Mouse (Mus musculus) neural tube, embryonic 14.5 days (tissue): ENCODE results near the gene Fank1. TPM values are rescaled to one million over a fixed set of nuclear protein-coding genes. Genes with fewer than 3 reads are reported as not detected.

Source experiments
- ATAC-seq: fragments of 200-750 bp; cut with Nextera tagmentation; 2 replicates; pipeline ENCODE4 v1.8.0; 2017; ENCODE audit warnings: low read depth, mild to moderate bottlenecking, moderate TSS enrichment, moderate library complexity
- H3K27ac ChIP-seq: fragments of 300-500 bp; sonication (generic); 2 replicates; pipeline ENCODE4 v1.5.1; 2014; ENCODE audit warnings: low read depth, mild to moderate bottlenecking, control low read depth, low read length, moderate library complexity, mixed read lengths
- H3K27me3 ChIP-seq: fragments of 300-500 bp; sonication (generic); 2 replicates; pipeline ENCODE4 v1.6.1; 2014; ENCODE audit warnings: low read length; ENCODE audit not compliant: control insufficient read depth, insufficient read depth
- H3K36me3 ChIP-seq: fragments of 300-500 bp; sonication (generic); 2 replicates; pipeline ENCODE4 v1.6.1; 2014; ENCODE audit warnings: low read length, mixed read lengths; ENCODE audit not compliant: control insufficient read depth, insufficient read depth
- H3K4me1 ChIP-seq: fragments of 300-500 bp; sonication (generic); 2 replicates; pipeline ENCODE4 v1.6.1; 2014; ENCODE audit warnings: low read length; ENCODE audit not compliant: control insufficient read depth, insufficient read depth
- H3K4me2 ChIP-seq: fragments of 300-500 bp; sonication (generic); 2 replicates; pipeline ENCODE4 v1.6.1; 2014; ENCODE audit warnings: mild to moderate bottlenecking, low read depth, low read length, control low read depth
- H3K4me3 ChIP-seq: fragments of 300-500 bp; sonication (generic); 2 replicates; pipeline ENCODE4 v1.5.1; 2014; ENCODE audit warnings: low read depth, low read length, control low read depth, mixed read lengths
- H3K9ac ChIP-seq: fragments of 300-500 bp; sonication (generic); replicated peaks from 2 replicates; pipeline ENCODE4 v1.6.1; 2014; ENCODE audit warnings: low read depth, mild to moderate bottlenecking, control low read depth, low read length, mixed read lengths
- H3K9me3 ChIP-seq: fragments of 300-500 bp; sonication (generic); 2 replicates; pipeline ENCODE4 v1.6.1; 2016; ENCODE audit warnings: low read length; ENCODE audit not compliant: control insufficient read depth
- WGBS: fragments of 180-500 bp; shearing (Covaris S2); extraction: QIAGEN DNeasy Blood & Tissue Kit; methylation state at CpG from one replicate; pipeline ENCODE4 v1.1.7; 2014; 5-methylcytosine and 5-hydroxymethylcytosine counted together
- polyA plus RNA-seq: library from polyadenylated mRNA; unstranded; fragments of >200 nt; fragmentation: Nextera tagmentation; extraction: Ambion mirVana; gene quantifications from 2 replicates; pipeline ENCODE4 v1.2.1, GENCODE M21; 2014

The Fank1 gene
- polyA plus RNA-seq, 1 experiment from 2014 or later = 3.7 TPM

DNA sequence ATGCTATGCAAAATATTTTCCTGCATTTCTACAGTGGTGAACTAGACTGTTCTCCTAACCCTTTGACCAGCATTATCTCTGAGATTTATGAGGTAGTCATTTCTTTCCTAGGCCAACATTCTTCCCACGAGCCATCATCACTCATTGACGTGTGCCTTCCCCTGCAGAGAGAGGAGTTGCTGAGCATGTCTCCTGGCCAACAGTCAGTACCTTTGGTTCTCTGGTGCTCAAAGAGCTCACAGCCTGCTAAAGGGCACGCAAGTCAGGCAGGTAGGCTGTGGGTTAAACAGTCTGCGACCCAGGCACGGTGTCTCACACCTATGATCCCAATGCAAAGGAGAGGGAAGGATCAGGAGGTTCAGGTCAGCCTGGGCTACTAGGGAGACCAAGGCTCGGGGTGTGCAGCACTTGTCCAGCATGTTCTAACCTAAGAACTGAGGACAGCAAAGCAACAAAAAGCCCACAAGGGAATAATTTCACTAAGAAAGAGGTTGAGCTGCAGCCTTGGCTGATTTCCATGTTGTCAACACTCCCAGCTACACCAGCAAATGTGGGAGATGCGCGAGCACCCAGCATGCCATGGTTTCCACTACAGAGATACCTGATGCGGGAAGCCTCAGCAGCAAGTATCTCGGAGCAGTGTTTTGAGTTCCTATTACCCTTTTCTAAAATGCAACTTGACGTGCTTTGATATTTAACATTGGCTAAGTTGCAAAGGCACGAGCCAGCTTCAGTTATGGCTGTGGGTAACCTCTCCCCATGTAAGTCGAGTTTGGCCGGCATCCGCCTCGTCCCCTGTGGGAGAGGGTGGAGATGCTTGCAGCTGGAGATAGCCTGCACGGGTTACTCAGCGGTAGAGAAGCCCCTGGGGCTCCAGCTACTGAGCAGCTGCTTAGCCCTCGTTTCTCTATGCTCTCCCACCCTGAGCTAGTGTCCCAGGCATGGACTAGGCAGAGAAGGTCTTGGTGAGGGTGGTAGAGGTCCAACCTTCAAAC lies 112.6 kb downstream of the Fank1 start:
- Histone ChIP-seq H3K27ac (no peak overlapping the region), H3K9ac (no peak overlapping the region), H3K9me3 (no peaks in the 10 kb centered on the region), H3K27me3 (no peaks in the 10 kb centered on the region), H3K4me1 (no peaks in the 10 kb centered on the region), H3K36me3 (no peaks in the 10 kb centered on the region), H3K4me3 (no peak overlapping the region), H3K4me2 (no peak overlapping the region)
- 86% methylated on average over 19 of the region's 19 CpGs for WGBS
- no peak for ATAC-seq

DNA sequence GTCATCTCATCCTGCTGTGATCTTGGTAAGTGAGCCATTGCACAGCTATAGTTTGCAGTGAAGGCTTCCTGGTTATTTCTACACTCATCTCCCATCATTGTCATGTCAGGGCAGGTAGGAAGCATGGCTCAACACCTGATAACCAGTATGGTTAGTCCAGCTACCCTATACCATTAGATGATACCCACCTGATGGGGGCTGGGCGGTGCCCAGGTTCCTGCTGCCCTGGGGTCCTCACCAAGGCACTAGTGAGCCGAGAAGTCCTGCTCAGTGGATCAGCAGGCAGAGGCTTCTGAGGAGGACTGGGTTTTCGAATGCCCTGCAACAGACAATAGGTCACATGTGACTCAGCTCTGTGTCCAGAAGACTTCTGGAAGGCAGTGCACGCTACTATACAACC lies 113.3 kb downstream of the Fank1 start:
- Histone ChIP-seq H3K4me2 (no peak overlapping the region), H3K4me1 (no peaks in the 10 kb centered on the region), H3K4me3 (no peak overlapping the region), H3K36me3 (no peaks in the 10 kb centered on the region), H3K27me3 (no peaks in the 10 kb centered on the region), H3K9ac (no peak overlapping the region), H3K9me3 (no peaks in the 10 kb centered on the region), H3K27ac (no peak overlapping the region)
- 91% methylated on average over 4 of the region's 4 CpGs for whole genome bisulfite sequencing
- ATAC-seq = no peak

DNA sequence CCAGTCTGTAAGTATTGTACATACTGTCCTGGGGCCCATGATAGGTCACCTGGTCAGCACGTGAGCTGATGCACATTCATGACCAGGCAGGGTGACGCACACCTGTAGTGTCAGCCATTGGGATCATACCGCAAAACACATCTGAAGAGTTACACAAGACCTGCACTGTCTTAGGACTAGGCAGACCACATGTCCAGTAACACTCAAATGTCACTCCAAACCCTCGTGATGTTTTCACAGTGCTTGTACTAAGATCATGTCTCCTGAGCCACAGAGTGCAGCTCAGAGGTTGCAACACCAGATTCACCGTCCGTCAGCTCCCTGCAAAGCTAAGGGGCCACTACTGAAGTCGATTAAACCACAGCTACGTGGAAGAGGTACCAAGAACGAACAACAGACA lies 114.6 kb downstream of the Fank1 start:
- H3K9ac ChIP-seq = no peak overlapping the region
- H3K4me3 ChIP-seq = no peak overlapping the region
- H3K9me3 ChIP-seq = no peaks in the 10 kb centered on the region
- WGBS = 89% methylated on average over 9 of the region's 9 CpGs
- no peaks in the 10 kb centered on the region for H3K27me3 ChIP-seq
- no peaks in the 10 kb centered on the region for H3K4me1 ChIP-seq
- no peaks in the 10 kb centered on the region for H3K36me3 ChIP-seq
- H3K4me2 ChIP-seq = no peak overlapping the region
- ATAC-seq = no peak
- no peak overlapping the region for H3K27ac ChIP-seq

DNA sequence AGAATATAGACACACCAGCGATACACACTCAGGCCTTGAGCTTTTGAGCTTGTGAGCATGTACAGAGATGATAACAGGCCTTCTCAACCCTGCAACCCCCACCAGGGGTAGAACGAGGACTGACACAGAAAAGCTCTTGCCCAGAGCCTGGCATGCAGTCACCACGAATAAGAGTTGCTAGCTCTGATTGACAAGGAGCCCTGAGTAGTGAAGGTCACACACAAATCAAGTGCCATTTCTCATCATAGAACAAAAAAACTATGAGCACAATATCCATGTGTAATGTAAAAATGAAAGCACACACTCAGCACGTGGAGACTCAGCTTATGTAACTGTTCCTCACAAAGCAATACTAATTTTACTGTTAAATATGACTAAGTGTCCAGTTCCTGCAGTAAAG lies 115.1 kb downstream of the Fank1 start:
- Histone ChIP-seq H3K4me2 (no peak overlapping the region), H3K9ac (no peak overlapping the region), H3K36me3 (no peaks in the 10 kb centered on the region), H3K27me3 (no peaks in the 10 kb centered on the region), H3K27ac (no peak overlapping the region), H3K9me3 (no peaks in the 10 kb centered on the region), H3K4me1 (no peaks in the 10 kb centered on the region), H3K4me3 (no peak overlapping the region)
- 77% methylated on average over 4 of the region's 4 CpGs for WGBS
- no peak for ATAC-seq

DNA sequence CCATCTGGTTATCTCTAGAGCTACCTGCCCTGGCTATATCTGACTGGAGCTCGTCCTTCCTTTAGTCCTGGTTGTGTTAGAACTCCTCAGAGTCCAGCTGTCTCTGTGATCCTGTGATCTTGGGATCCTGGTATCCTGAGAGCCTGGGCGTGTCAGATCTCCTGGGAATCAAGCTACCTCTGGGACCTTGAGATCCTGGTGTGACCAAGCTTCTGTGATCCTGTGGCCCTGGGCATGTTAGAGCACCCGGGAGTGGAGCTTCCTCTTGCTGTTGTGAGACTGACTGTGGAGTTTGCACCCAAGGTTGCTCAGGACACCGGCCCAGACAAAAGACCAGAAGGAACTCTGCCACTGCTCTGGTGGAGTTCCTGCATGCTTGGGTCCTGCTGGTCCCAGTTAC lies 122.7 kb downstream of the Fank1 start:
- H3K36me3 ChIP-seq = no peaks in the 10 kb centered on the region
- ATAC-seq = no peak
- 90% methylated on average over 4 of the region's 4 CpGs for WGBS

DNA sequence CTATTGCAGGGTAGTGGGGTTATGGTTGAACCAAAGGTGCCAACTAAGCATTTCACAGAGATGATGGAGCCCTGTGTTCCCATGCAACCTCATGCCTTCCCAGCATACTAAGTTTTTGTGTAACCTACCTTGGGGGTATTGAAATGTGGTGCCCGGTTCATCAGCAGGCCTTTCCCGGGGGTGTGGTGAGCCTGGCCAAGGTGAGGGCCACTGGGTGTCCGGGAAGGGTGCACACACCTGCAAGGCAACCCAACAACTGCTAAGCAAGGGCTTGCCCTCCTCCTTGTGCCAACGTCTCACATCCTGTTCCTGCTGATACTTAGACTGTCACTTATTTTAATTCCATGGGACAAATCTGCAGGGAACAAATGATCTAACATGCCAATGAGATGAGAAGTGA lies 132.3 kb downstream of the Fank1 start:
- H3K4me3 ChIP-seq = no peak overlapping the region
- ATAC-seq = no peak
- no peaks in the 10 kb centered on the region for H3K27me3 ChIP-seq
- no peak overlapping the region for H3K27ac ChIP-seq
- no peaks in the 10 kb centered on the region for H3K36me3 ChIP-seq
- H3K4me1 ChIP-seq = no peaks in the 10 kb centered on the region
- no peak overlapping the region for H3K9ac ChIP-seq
- H3K4me2 ChIP-seq = no peak overlapping the region
- H3K9me3 ChIP-seq = no peaks in the 10 kb centered on the region
- WGBS = 88% methylated on average over 4 of the region's 4 CpGs

More for the DNA sequence above, 122.7 kb downstream of the Fank1 start:
- Histone ChIP-seq H3K9me3 (no peaks in the 10 kb centered on the region), H3K4me3 (no peak overlapping the region), H3K27me3 (no peaks in the 10 kb centered on the region), H3K9ac (no peak overlapping the region), H3K27ac (no peak overlapping the region), H3K4me1 (no peaks in the 10 kb centered on the region), H3K4me2 (no peak overlapping the region)

DNA sequence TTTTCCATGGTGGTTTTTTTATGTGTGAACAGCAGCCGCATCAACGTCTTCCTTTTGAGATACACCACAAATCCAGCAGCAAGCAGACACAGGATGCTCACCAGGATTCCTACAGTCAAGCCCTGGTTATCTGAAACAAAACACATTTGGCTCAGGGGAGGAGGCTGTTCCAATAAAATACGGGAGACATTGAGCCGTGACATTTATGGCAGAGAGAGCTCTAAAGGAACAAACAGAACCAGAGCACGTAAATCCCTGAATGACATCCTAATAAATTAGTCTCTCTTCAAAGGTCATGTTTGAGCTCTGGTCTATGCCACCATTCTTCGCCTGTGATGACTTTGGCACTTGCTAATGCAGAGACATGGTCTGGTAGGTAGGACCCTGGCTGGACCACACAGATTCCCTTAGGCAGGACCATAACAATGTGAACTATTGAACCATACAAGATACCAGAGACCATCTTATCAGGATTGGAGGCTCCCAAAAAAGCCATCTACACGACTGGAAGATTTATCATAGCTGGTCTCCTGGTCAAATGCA lies 133.2 kb downstream of the Fank1 start:
- Histone ChIP-seq H3K27me3 (no peaks in the 10 kb centered on the region), H3K9ac (no peak overlapping the region), H3K4me3 (no peak overlapping the region), H3K36me3 (no peaks in the 10 kb centered on the region), H3K27ac (no peak overlapping the region), H3K4me2 (no peak overlapping the region), H3K4me1 (no peaks in the 10 kb centered on the region), H3K9me3 (no peaks in the 10 kb centered on the region)
- WGBS = 12% methylated on average over 7 of the region's 7 CpGs
- ATAC-seq = peak; percentile 44; the same call in 1 of the 2 replicates

DNA sequence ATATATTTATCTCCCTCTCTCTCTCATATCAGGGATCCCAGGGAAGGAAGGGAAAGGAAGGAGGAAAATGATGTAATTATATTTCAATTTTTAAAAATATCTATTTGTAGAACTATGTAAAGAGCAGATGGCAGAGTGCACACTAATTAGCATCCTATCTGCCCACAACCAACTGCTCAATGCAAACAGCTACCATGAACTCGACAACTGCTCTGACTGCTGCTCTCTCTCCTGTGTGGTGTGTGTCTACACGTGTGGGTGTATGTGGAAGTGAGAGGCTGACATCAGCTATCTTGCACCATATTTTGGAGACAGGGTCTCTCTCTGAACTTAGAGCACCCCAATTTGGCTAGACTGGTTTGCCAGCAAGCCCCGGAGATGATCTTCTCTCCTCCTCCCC lies 135.2 kb downstream of the Fank1 start:
- ATAC-seq = no peak
- no peak overlapping the region for H3K4me3 ChIP-seq
- H3K27ac ChIP-seq = no peak overlapping the region
- H3K9ac ChIP-seq = no peak overlapping the region
- no peaks in the 10 kb centered on the region for H3K36me3 ChIP-seq
- WGBS = 88% methylated on average over 3 of the region's 3 CpGs
- H3K4me2 ChIP-seq = no peak overlapping the region
- H3K4me1 ChIP-seq = no peaks in the 10 kb centered on the region
- H3K27me3 ChIP-seq = no peaks in the 10 kb centered on the region
- H3K9me3 ChIP-seq = no peaks in the 10 kb centered on the region

DNA sequence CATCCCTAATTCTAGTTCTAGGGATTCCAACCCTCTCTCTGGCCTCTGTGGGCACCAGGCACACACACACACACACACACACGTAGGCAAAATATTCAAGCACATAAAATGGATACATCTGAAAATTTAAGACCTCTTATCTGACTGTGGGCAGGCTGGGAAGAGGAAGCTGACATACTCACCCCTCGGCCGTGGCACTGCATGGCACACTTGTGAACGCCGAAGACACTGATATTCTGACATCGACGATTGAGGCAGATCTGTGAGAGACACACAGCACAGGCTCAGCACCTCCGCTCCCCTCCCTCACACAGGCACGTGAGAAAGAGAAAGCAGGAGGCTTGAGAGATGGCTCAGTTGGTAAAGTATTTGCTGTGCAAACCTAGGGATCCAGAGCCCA lies 139.6 kb downstream of the Fank1 start:
- no peak overlapping the region for H3K9ac ChIP-seq
- H3K4me1 ChIP-seq = no peaks in the 10 kb centered on the region
- WGBS = 95% methylated on average over 9 of the region's 9 CpGs
- no peak overlapping the region for H3K27ac ChIP-seq
- H3K36me3 ChIP-seq = no peaks in the 10 kb centered on the region
- no peak overlapping the region for H3K4me3 ChIP-seq
- H3K27me3 ChIP-seq = no peaks in the 10 kb centered on the region
- H3K4me2 ChIP-seq = no peak overlapping the region
- ATAC-seq = no peak
- no peaks in the 10 kb centered on the region for H3K9me3 ChIP-seq
